Mouse (Mus musculus) liver, postnatal 0 days (tissue): Measurements from ENCODE around the gene Rec114.

ENCODE experiments used
- CTCF ChIP-seq: sonication (generic); IDR thresholded peaks from 2 replicates; pipeline ENCODE4 v1.5.1; 2016; ENCODE audit warnings: antibody characterized with exemption, low read depth
- EP300 ChIP-seq: IDR thresholded peaks from 2 replicates; pipeline ENCODE4 v1.6.1; 2016; ENCODE audit warnings: antibody characterized with exemption, low read depth, mild to moderate bottlenecking

GRCm38 (mm10) chr9:58657735-58658512, 85.8 kb downstream of the Rec114 start:
- TF ChIP-seq CTCF (no peak), EP300 (peak; percentile 99)
